Mouse (Mus musculus) forebrain, postnatal 0 days (tissue): ENCODE data around the gene Foxo1. TPM values are rescaled to one million over a fixed set of nuclear protein-coding genes. Genes with fewer than 3 reads are reported as not detected.

Experiments
- ATAC-seq: fragments of 200-750 bp; cut with Nextera tagmentation; 2 replicates; pipeline ENCODE4 v1.8.0; 2017; ENCODE audit warnings: mild to moderate bottlenecking, moderate library complexity
- DNase-seq: peaks from one replicate; pipeline ENCODE4 v3.0.0-alpha.2; 2015
- H3K27ac ChIP-seq: fragments of 300-500 bp; sonication (generic); 2 replicates; pipeline ENCODE4 v1.5.1; 2014; ENCODE audit warnings: low read depth, mild to moderate bottlenecking, antibody characterized with exemption, low read length, moderate library complexity, mixed read lengths
- H3K27me3 ChIP-seq: fragments of 300-500 bp; sonication (generic); 2 replicates; pipeline ENCODE4 v1.6.1; 2014; ENCODE audit warnings: mild to moderate bottlenecking, low read length, mixed read lengths; ENCODE audit not compliant: insufficient read depth
- H3K36me3 ChIP-seq: fragments of 300-500 bp; sonication (generic); 2 replicates; pipeline ENCODE4 v1.6.1; 2014; ENCODE audit warnings: mild to moderate bottlenecking, moderate library complexity; ENCODE audit not compliant: insufficient read depth
- H3K4me1 ChIP-seq: fragments of 300-500 bp; sonication (generic); 2 replicates; pipeline ENCODE4 v1.6.1; 2014; ENCODE audit warnings: antibody characterized with exemption; ENCODE audit not compliant: insufficient read depth
- H3K4me2 ChIP-seq: fragments of 300-500 bp; sonication (generic); 2 replicates; pipeline ENCODE4 v1.6.1; 2014; ENCODE audit warnings: low read depth, mild to moderate bottlenecking, moderate library complexity
- H3K4me3 ChIP-seq: fragments of 300-500 bp; sonication (generic); 2 replicates; pipeline ENCODE4 v1.5.1; 2014; ENCODE audit warnings: low read depth, low read length, mixed read lengths
- H3K9ac ChIP-seq: fragments of 300-500 bp; sonication (generic); 2 replicates; pipeline ENCODE4 v1.6.1; 2014; ENCODE audit warnings: mild to moderate bottlenecking
- H3K9me3 ChIP-seq: fragments of 300-500 bp; sonication (generic); 2 replicates; pipeline ENCODE4 v1.6.1; 2016; ENCODE audit warnings: low read length
- CTCF ChIP-seq: sonication (generic); IDR thresholded peaks from 2 replicates; pipeline ENCODE4 v1.5.1; 2016; ENCODE audit warnings: antibody characterized with exemption, control low read depth, low read depth
- WGBS: fragments of 180-500 bp; shearing (Covaris S2); extraction: QIAGEN DNeasy Blood & Tissue Kit; methylation state at CpG from one replicate; pipeline ENCODE4 v1.1.7; 2014; 5-methylcytosine and 5-hydroxymethylcytosine counted together
- polyA plus RNA-seq: library from polyadenylated mRNA; unstranded; fragments of >200 nt; fragmentation: Nextera tagmentation; extraction: Ambion mirVana; gene quantifications from 2 replicates; pipeline ENCODE4 v1.2.1, GENCODE M21; 2015
- total RNA-seq: library from RNA; depleted of rRNA; stranded (reverse); fragments of >200 nt; gene quantifications from 2 replicates; pipeline ENCODE4 v1.2.3, GENCODE M21; 2014

The Foxo1 gene
- total and polyA plus RNA-seq, 2 experiments from 2014 or later: 6.3 to 8.1 TPM

GRCm38 (mm10) chr3:52295688-52296087, 27.6 kb downstream of the Foxo1 start:
- H3K27me3 ChIP-seq: no peaks in the 10 kb centered on the region
- H3K4me3 ChIP-seq: no peak overlapping the region
- no peak for TF ChIP-seq CTCF
- H3K9ac ChIP-seq: no peak overlapping the region
- H3K36me3 ChIP-seq: no peaks in the 10 kb centered on the region
- WGBS: 88% methylated on average over 1 of the region's 1 CpGs
- H3K4me1 ChIP-seq: no peaks in the 10 kb centered on the region
- H3K9me3 ChIP-seq: no peaks in the 10 kb centered on the region
- H3K27ac ChIP-seq: no peak overlapping the region
- no peak overlapping the region for H3K4me2 ChIP-seq
- ATAC-seq (no peak), DNase-seq (no peak)

GRCm38 (mm10) chr3:52296224-52296760, 28.2 kb downstream of the Foxo1 start:
- no peak overlapping the region for H3K4me2 ChIP-seq
- no peaks in the 10 kb centered on the region for H3K9me3 ChIP-seq
- no peak overlapping the region for H3K4me3 ChIP-seq
- no peak for TF ChIP-seq CTCF
- ATAC-seq (no peak), DNase-seq (no peak)
- 75% methylated on average over 7 of the region's 7 CpGs for WGBS
- no peaks in the 10 kb centered on the region for H3K27me3 ChIP-seq
- H3K9ac ChIP-seq: no peak overlapping the region
- no peaks in the 10 kb centered on the region for H3K36me3 ChIP-seq
- H3K27ac ChIP-seq: no peak overlapping the region
- H3K4me1 ChIP-seq: no peaks in the 10 kb centered on the region

- 83% methylated on average over 15 of the region's 15 CpGs for WGBS
These were observed 29.3 kb downstream of the Foxo1 start for GRCm38 (mm10) chr3:52297291-52298018.

GRCm38 (mm10) chr3:52298683-52299082, 30.5 kb downstream of the Foxo1 start:
- H3K27ac ChIP-seq: no peak overlapping the region
- no peak overlapping the region for H3K4me2 ChIP-seq

More at GRCm38 (mm10) chr3:52297291-52298018, 29.3 kb downstream of the Foxo1 start:
- H3K4me3 ChIP-seq: no peak overlapping the region
- no peak overlapping the region for H3K4me2 ChIP-seq
- H3K27ac ChIP-seq: no peak overlapping the region
- TF ChIP-seq CTCF: no peak
- no peaks in the 10 kb centered on the region for H3K36me3 ChIP-seq
- DNase-seq (no peak), ATAC-seq (no peak)
- H3K4me1 ChIP-seq: no peaks in the 10 kb centered on the region
- no peaks in the 10 kb centered on the region for H3K27me3 ChIP-seq
- H3K9ac ChIP-seq: no peak overlapping the region
- H3K9me3 ChIP-seq: no peaks in the 10 kb centered on the region

GRCm38 (mm10) chr3:52299376-52299775, 31.2 kb downstream of the Foxo1 start:
- DNase-seq (no peak), ATAC-seq (no peak)
- WGBS: 53% methylated on average over 2 of the region's 2 CpGs
- H3K27me3 ChIP-seq: no peaks in the 10 kb centered on the region
- H3K4me2 ChIP-seq: no peak overlapping the region
- no peak for TF ChIP-seq CTCF
- no peaks in the 10 kb centered on the region for H3K4me1 ChIP-seq
- no peaks in the 10 kb centered on the region for H3K36me3 ChIP-seq
- no peaks in the 10 kb centered on the region for H3K9me3 ChIP-seq
- H3K27ac ChIP-seq: no peak overlapping the region
- H3K9ac ChIP-seq: no peak overlapping the region
- H3K4me3 ChIP-seq: no peak overlapping the region

More at GRCm38 (mm10) chr3:52298683-52299082, 30.5 kb downstream of the Foxo1 start:
- Histone ChIP-seq H3K4me3 (no peak overlapping the region), H3K36me3 (no peaks in the 10 kb centered on the region), H3K27me3 (no peaks in the 10 kb centered on the region), H3K9ac (no peak overlapping the region), H3K9me3 (no peaks in the 10 kb centered on the region), H3K4me1 (no peaks in the 10 kb centered on the region)
- 90% methylated on average over 4 of the region's 4 CpGs for WGBS
- DNase-seq (no peak), ATAC-seq (no peak)
- no peak for TF ChIP-seq CTCF

- H3K4me2 ChIP-seq: no peak overlapping the region
- no peaks in the 10 kb centered on the region for H3K9me3 ChIP-seq
- H3K27me3 ChIP-seq: no peaks in the 10 kb centered on the region
- DNase-seq (no peak), ATAC-seq (no peak)
- WGBS: 82% methylated on average over 6 of the region's 6 CpGs
- no peak overlapping the region for H3K27ac ChIP-seq
- no peak overlapping the region for H3K9ac ChIP-seq
- no peak overlapping the region for H3K4me3 ChIP-seq
- H3K4me1 ChIP-seq: no peaks in the 10 kb centered on the region
- no peak for TF ChIP-seq CTCF
- H3K36me3 ChIP-seq: no peaks in the 10 kb centered on the region
These were observed 32.4 kb downstream of the Foxo1 start for GRCm38 (mm10) chr3:52300517-52300916.

GRCm38 (mm10) chr3:52303301-52303700, 35.2 kb downstream of the Foxo1 start:
- ATAC-seq (no peak), DNase-seq (no peak)
- WGBS: 59% methylated on average over 5 of the region's 5 CpGs
- Histone ChIP-seq H3K9ac (no peak overlapping the region), H3K36me3 (no peaks in the 10 kb centered on the region), H3K27ac (no peak overlapping the region), H3K27me3 (no peaks in the 10 kb centered on the region), H3K9me3 (no peaks in the 10 kb centered on the region), H3K4me1 (no peaks in the 10 kb centered on the region), H3K4me2 (no peak overlapping the region), H3K4me3 (no peak overlapping the region)
- no peak for TF ChIP-seq CTCF
